Mouse (Mus musculus) ES-E14 (cell line): ENCODE measurements around the gene Rbm26.

ENCODE experiments used
- CHD2 ChIP-seq: IDR thresholded peaks from 2 replicates; pipeline ENCODE4 v1.6.1; 2014; ENCODE audit warnings: mild to moderate bottlenecking, low read depth, low read length, inconsistent platforms
- ZNF384 ChIP-seq: IDR thresholded peaks from 2 replicates; pipeline ENCODE4 v1.6.1; 2012; ENCODE audit warnings: low read depth, low read length, inconsistent platforms

DNA sequence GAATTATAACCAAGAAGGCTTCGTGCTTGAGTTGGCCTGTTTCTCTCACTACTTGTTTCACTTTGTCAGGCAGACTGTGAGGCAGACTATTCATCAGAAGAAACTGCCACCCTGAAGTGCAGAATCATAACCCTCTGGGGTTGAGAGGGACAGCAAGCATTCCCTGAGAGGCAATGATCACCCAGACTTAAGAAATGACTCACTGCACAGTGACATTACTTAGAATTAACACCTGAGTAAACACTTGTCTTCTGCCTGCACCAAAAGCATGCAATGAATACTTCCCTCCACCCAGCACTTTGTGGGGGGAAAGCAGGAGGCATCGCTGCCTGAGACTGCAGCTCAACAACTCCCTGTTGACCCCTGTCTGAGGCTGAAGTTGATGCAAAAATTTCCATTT, 115.9 kb downstream of the Rbm26 start:
- TF ChIP-seq ZNF384: no peak
- no peak for TF ChIP-seq CHD2
